Mouse (Mus musculus) cerebellum, postnatal 25 days (tissue): Measurements from ENCODE around the gene Akr1c19.
"Not testable (repeated sequence)": the region's sequence is repeated elsewhere in the genome, so short reads cannot be mapped to it uniquely, and the experiment has no call there.

ENCODE experiments used
- DNase-seq, 2 experiments: peaks; one replicate each; pipeline ENCODE4 v3.0.0; 2021; ENCODE audit warnings: mixed read lengths in 2 of 2

The Akr1c19 gene

GRCm38 (mm10) chr13:4228441-4228840 lies at the start of gene Akr1c19:
Gene Akr1c19 (plus strand): TSS chr13:4228700.
- no peak for DNase-seq

GRCm38 (mm10) chr13:4181321-4181720 lies 47.2 kb upstream of the Akr1c19 start:
- not testable (repeated sequence) for DNase-seq

- DNase-seq = no peak
Observed at GRCm38 (mm10) chr13:4183116-4183515, 45.4 kb upstream of the Akr1c19 start.

- peak in 1 of 2 experiments; percentile 12 for DNase-seq
Observed at GRCm38 (mm10) chr13:4186641-4187411, 41.7 kb upstream of the Akr1c19 start.

- no peak for DNase-seq
Observed at GRCm38 (mm10) chr13:4188174-4188573, 40.3 kb upstream of the Akr1c19 start.

- no peak for DNase-seq
Observed at GRCm38 (mm10) chr13:4190904-4191303, 37.6 kb upstream of the Akr1c19 start, which contains the start of gene Akr1c13. Gene Akr1c13 (plus strand): TSS chr13:4191150.

GRCm38 (mm10) chr13:4192511-4192910 lies 36.0 kb upstream of the Akr1c19 start:
- DNase-seq = no peak

GRCm38 (mm10) chr13:4206147-4206903 lies 22.2 kb upstream of the Akr1c19 start:
- DNase-seq = no peak

GRCm38 (mm10) chr13:4211560-4212299 lies 16.8 kb upstream of the Akr1c19 start:
- DNase-seq = no peak

- no peak for DNase-seq
Observed at GRCm38 (mm10) chr13:4212309-4212708, 16.2 kb upstream of the Akr1c19 start.

GRCm38 (mm10) chr13:4215496-4215895 lies 13.0 kb upstream of the Akr1c19 start:
- DNase-seq = not testable (repeated sequence)

- no peak for DNase-seq
Observed at GRCm38 (mm10) chr13:4230841-4231623, 2.5 kb downstream of the Akr1c19 start.

- no peak for DNase-seq
Observed at GRCm38 (mm10) chr13:4233135-4233534, 4.6 kb downstream of the Akr1c19 start.

GRCm38 (mm10) chr13:4233536-4234172 lies 5.2 kb downstream of the Akr1c19 start:
- DNase-seq = no peak

GRCm38 (mm10) chr13:4244861-4245559 lies 16.5 kb downstream of the Akr1c19 start:
- no peak for DNase-seq

GRCm38 (mm10) chr13:4249347-4249746 lies 20.8 kb downstream of the Akr1c19 start:
- DNase-seq = no peak

- DNase-seq = not testable (repeated sequence)
Observed at GRCm38 (mm10) chr13:4256894-4257293, 28.4 kb downstream of the Akr1c19 start.

GRCm38 (mm10) chr13:4257349-4257748 lies 28.8 kb downstream of the Akr1c19 start:
- DNase-seq = no peak

GRCm38 (mm10) chr13:4264612-4265011 lies 36.1 kb downstream of the Akr1c19 start:
- DNase-seq = no peak

- DNase-seq = no peak
Observed at GRCm38 (mm10) chr13:4265047-4265446, 36.5 kb downstream of the Akr1c19 start.

GRCm38 (mm10) chr13:4265455-4265854 lies 37.0 kb downstream of the Akr1c19 start:
- DNase-seq = not testable (repeated sequence)
